Mouse (Mus musculus) small intestine, adult 2 months (tissue): ENCODE measurements at regions not wholly inside any gene's neighbourhood (a gene's known extent, or its start where the extent isn't known, plus 50 kb on each side); places are given as distances from the start of the nearest gene placed in this dataset.

ENCODE experiments used
- H3K27ac ChIP-seq: fragments of 200-500 bp; 2 replicates; pipeline ENCODE4 v1.5.1; 2012; ENCODE audit warnings: low read depth, low read length, control low read depth, inconsistent platforms; ENCODE audit not compliant: insufficient read depth
- H3K27me3 ChIP-seq: fragments of 200-500 bp; 2 replicates; pipeline ENCODE4 v1.6.1; 2012; ENCODE audit warnings: mild to moderate bottlenecking, moderate library complexity, low read length, inconsistent platforms; ENCODE audit not compliant: control insufficient read depth, insufficient read depth
- H3K36me3 ChIP-seq: fragments of 200-500 bp; 2 replicates; pipeline ENCODE4 v1.6.1; 2012; ENCODE audit warnings: mild to moderate bottlenecking, low read length, control low read depth, inconsistent platforms; ENCODE audit not compliant: control insufficient read depth, insufficient read depth
- H3K4me1 ChIP-seq: fragments of 200-500 bp; 2 replicates; pipeline ENCODE4 v1.6.1; 2012; ENCODE audit warnings: low read length, inconsistent platforms, mixed read lengths; ENCODE audit not compliant: control insufficient read depth, insufficient read depth, insufficient read length
- H3K4me3 ChIP-seq: fragments of 200-500 bp; 2 replicates; pipeline ENCODE4 v1.5.1; 2012; ENCODE audit warnings: low read depth, mild to moderate bottlenecking, control low read depth, inconsistent platforms, low read length, moderate library complexity
- CTCF ChIP-seq: fragments of 200-500 bp; IDR thresholded peaks from 2 replicates; pipeline ENCODE4 v1.5.1; 2012; ENCODE audit warnings: low read depth, mild to moderate bottlenecking, control low read depth, inconsistent platforms, low read length, moderate library complexity, mixed read lengths; ENCODE audit not compliant: insufficient replicate concordance, insufficient read length; ENCODE audit errors: extremely low read depth
- POLR2A ChIP-seq: fragments of 200-500 bp; IDR thresholded peaks from 2 replicates; pipeline ENCODE4 v1.6.1; 2012; ENCODE audit warnings: low read depth, mild to moderate bottlenecking, control low read depth, inconsistent platforms, low read length, moderate library complexity
- WGBS: fragments of 180-500 bp; shearing (Covaris S2); methylation state at CpG from one replicate; pipeline ENCODE4 v1.1.7; 2018; 5-methylcytosine and 5-hydroxymethylcytosine counted together

- no peak for TF ChIP-seq POLR2A
- no peak for TF ChIP-seq CTCF
- Histone ChIP-seq H3K36me3 (no peaks in the 10 kb centered on the region), H3K4me3 (no peak overlapping the region), H3K27me3 (no peaks in the 10 kb centered on the region), H3K4me1 (no peaks in the 10 kb centered on the region), H3K27ac (no peak overlapping the region)
- WGBS, result 48% methylated on average over 5 of the region's 5 CpGs
These were observed 73.4 kb upstream of the Arntl start for GRCm38 (mm10) chr7:113133891-113134290.

- H3K36me3 ChIP-seq, result no peaks in the 10 kb centered on the region
- 80% methylated on average over 10 of the region's 10 CpGs for WGBS
These were observed 67.2 kb upstream of the Arntl start for GRCm38 (mm10) chr7:113140011-113140438.

GRCm38 (mm10) chr7:113141846-113142683 lies 65.2 kb upstream of the Arntl start:
- H3K4me1 ChIP-seq, result peaks cover 8% of the 10 kb centered on the region; the same call in 1 of the 2 replicates
- no peak for TF ChIP-seq CTCF
- no peak for TF ChIP-seq POLR2A
- H3K36me3 ChIP-seq, result no peaks in the 10 kb centered on the region
- WGBS, result 54% methylated on average over 10 of the region's 10 CpGs
- H3K27me3 ChIP-seq, result no peaks in the 10 kb centered on the region
- H3K27ac ChIP-seq, result no peak overlapping the region
- H3K4me3 ChIP-seq, result no peak overlapping the region

More at GRCm38 (mm10) chr7:113140011-113140438, 67.2 kb upstream of the Arntl start:
- no peaks in the 10 kb centered on the region for H3K27me3 ChIP-seq
- peaks cover 8% of the 10 kb centered on the region; the same call in 1 of the 2 replicates for H3K4me1 ChIP-seq
- no peak overlapping the region for H3K4me3 ChIP-seq
- TF ChIP-seq POLR2A, result no peak
- no peak overlapping the region for H3K27ac ChIP-seq

- peaks cover 11% of the 10 kb centered on the region for H3K4me1 ChIP-seq
- H3K36me3 ChIP-seq, result no peaks in the 10 kb centered on the region
- H3K27ac ChIP-seq, result no peak overlapping the region
- 3% methylated on average over 7 of the region's 7 CpGs for WGBS
- no peak overlapping the region for H3K4me3 ChIP-seq
- TF ChIP-seq CTCF (peak; percentile 83; the same call in 1 of the 2 replicates), POLR2A (no peak)
- no peaks in the 10 kb centered on the region for H3K27me3 ChIP-seq
These were observed 63.7 kb upstream of the Arntl start for GRCm38 (mm10) chr7:113143552-113143951.

GRCm38 (mm10) chr7:113145046-113145445 lies 62.2 kb upstream of the Arntl start:
- Histone ChIP-seq H3K36me3 (no peaks in the 10 kb centered on the region), H3K4me1 (peaks cover 11% of the 10 kb centered on the region), H3K27ac (no peak overlapping the region), H3K4me3 (no peak overlapping the region), H3K27me3 (no peaks in the 10 kb centered on the region)
- TF ChIP-seq CTCF, result no peak
- TF ChIP-seq POLR2A, result no peak
- WGBS, result 86% methylated on average over 8 of the region's 8 CpGs

- Histone ChIP-seq H3K4me1 (peaks cover 11% of the 10 kb centered on the region), H3K27me3 (no peaks in the 10 kb centered on the region), H3K36me3 (no peaks in the 10 kb centered on the region), H3K4me3 (no peak overlapping the region), H3K27ac (no peak overlapping the region)
- no peak for TF ChIP-seq POLR2A
- no peak for TF ChIP-seq CTCF
- 76% methylated on average over 2 of the region's 2 CpGs for WGBS
These were observed 61.2 kb upstream of the Arntl start for GRCm38 (mm10) chr7:113146108-113146507.

GRCm38 (mm10) chr7:113146526-113146925 lies 60.7 kb upstream of the Arntl start:
- no peak overlapping the region for H3K27ac ChIP-seq
- no peaks in the 10 kb centered on the region for H3K27me3 ChIP-seq
- H3K36me3 ChIP-seq, result no peaks in the 10 kb centered on the region
- WGBS, result 83% methylated on average over 9 of the region's 9 CpGs
- TF ChIP-seq CTCF (no peak), POLR2A (no peak)
- H3K4me3 ChIP-seq, result no peak overlapping the region
- peaks cover 11% of the 10 kb centered on the region for H3K4me1 ChIP-seq
